Mouse (Mus musculus) B cell, adult 62 days (primary cell): ENCODE measurements around the gene Arsb. TPM values are rescaled to one million over a fixed set of nuclear protein-coding genes. Genes with fewer than 3 reads are reported as not detected.

Source experiments
- total RNA-seq: library from RNA; stranded (reverse); gene quantifications from 4 replicates; pipeline ENCODE4 v1.2.4, GENCODE M21; 2023

Arsb gene
- total RNA-seq = 9.4 to 10.5 TPM (median 10.0 TPM) in 4 replicates

DNA sequence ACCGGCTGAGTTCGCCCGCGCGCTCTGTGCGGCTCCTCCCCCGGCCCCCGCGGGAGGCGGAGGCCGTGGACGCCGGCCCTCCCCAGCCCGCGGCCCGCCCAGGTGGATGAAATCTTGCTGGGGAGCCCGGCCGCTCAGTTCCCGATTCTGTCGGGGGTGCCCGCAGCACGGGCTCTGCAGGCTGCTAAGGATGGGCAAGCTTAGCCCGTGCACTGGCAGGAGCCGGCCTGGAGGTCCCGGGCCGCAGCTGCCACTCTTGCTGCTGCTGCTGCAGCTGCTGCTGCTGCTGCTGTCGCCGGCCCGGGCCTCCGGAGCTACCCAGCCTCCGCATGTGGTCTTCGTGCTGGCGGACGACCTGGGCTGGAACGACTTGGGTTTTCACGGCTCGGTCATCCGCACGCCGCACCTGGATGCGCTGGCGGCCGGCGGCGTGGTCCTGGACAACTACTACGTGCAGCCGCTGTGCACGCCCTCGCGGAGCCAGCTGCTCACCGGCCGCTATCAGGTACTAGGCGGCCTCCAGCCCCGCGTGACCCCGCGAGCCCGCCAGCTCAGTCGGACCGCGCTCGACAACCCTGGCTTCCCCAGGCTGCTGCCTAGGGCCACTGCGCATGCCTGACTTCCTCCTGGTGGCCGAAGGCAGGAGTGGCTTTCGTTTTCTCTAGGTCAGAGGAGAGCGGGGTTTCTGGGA lies at the start of gene Arsb:
Arsb (plus strand) TSS at position 43 of the 691 bp plus-strand sequence.

Other genes starting within 250 kb of the Arsb start
- 0.45 to 0.75 TPM (median 0.62 TPM) in 4 replicates for gene Bhmt, start 133.7 kb upstream of the Arsb start, total RNA-seq
- not detected in 4 replicates for gene Bhmt2, start 97.3 kb upstream of the Arsb start, total RNA-seq
- not detected in 4 replicates for gene Dmgdh, start 97.2 kb upstream of the Arsb start, total RNA-seq